Mouse (Mus musculus): ENCODE data around the gene Fbxw5. TPM values are rescaled to one million over a fixed set of nuclear protein-coding genes. Genes with fewer than 3 reads are reported as not detected.

Fbxw5 gene
- polyA plus RNA-seq, 1 experiment from 2014 or later: 85.5 TPM

DNA sequence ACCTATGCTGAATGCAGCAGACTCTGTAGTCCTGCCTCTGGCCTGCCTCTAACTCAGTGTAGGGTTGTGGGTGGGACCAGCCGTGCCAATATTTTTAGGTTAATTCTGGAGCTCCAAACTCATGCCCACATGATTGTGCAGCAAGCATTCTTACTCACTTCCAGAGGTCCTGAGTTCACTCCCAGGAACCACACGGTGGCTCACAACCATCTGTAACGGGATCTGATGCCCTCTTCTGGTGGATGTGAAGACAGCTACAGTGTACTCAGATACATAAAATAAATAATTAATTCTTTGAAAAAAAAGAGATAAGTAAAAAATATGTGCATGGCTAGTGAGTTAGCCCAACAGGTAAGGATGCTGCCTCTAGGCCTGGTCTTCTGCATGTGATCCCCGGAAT is 4.1 kb upstream of the Fbxw5 start:
- no peak for DNase-seq (ENCODE audit: low read depth, low spot score)
- ChIA-PET POLR2A (interaction anchor here (1.2 kb wide), 1 partner anchor 79 kb away, joined by 3 read pairs; the partner anchor contains the start of genes Mamdc4 and Phpt1), CTCF (interaction anchor here (0.7 to 2.8 kb wide), 14 partner anchors 12 to 86 kb away, joined by 3 to 11 read pairs (median 4); partner anchors contain the start of gene Fut7)
- in situ Hi-C loops (cut with MboI; ENCODE audit: low pct_unique_long_range_greater_than_20kb): no loop called here
- no peak for ATAC-seq
- TF ChIP-seq CTCF (IDR thresholded peaks at IDR 0.05): no peak
- H3K27me3 ChIP-seq: no peaks in the 10 kb centered on the region

DNA sequence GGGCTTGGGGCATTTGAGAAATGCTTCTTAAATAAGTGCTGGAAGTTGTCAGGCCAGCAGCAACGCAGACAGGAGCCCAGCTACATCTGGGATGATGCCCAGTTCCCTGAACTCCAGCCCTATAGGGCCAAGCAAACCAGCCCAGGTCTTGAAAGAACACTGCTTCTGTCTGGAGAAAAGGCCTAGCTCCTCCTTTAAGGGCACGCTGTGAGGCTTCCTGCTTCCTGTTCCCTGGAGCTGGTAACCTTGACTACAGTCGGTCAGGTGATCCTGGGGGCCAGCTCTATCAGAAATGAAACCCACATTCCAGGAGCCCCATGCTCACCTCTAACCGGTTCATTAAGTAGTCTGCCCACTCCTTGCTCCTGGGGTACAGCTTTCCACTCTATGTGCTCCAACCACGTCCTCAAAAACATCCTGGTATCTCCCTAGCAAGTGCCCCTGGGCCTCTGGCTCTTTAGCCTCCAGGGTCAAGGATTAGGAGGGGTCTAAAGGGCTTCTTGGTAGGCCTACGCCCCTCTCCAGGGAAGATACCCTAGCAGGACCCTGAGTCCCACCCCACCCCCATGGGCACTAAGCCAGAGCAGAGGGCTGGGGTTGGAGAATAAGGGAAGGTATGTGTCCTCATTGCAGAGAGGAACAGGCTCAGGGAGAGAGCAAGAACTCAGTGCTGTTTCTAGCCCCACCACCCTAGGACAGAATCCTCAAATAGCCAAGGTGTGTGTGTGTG is 2.5 kb upstream of the Fbxw5 start:
- POLR2A ChIA-PET: interaction anchor here (0.6 to 1.5 kb wide), 3 partner anchors 11 to 43 kb away, joined by 3 to 4 read pairs (median 3); no protein-coding TSS in a partner anchor

GRCm38 (mm10) chr2:25498622-25499478 is 1.7 kb upstream of the Fbxw5 start:
- DNase-seq (ENCODE audit: low read depth, low spot score): no peak
- in situ Hi-C loops (cut with MboI; ENCODE audit: low pct_unique_long_range_greater_than_20kb): no loop called here
- no peak for ATAC-seq
- no peak for TF ChIP-seq CTCF (IDR thresholded peaks at IDR 0.05)
- POLR2A ChIA-PET: interaction anchor here (0.6 to 1.5 kb wide), 2 partner anchors 11 to 42 kb away, joined by 3 to 4 read pairs; no protein-coding TSS in a partner anchor
- CTCF ChIA-PET: interaction anchor here (1.1 to 2.8 kb wide), 6 partner anchors 15 to 77 kb away, joined by 4 to 11 read pairs (median 4); partner anchors contain the start of gene Fut7
- no peaks in the 10 kb centered on the region for H3K27me3 ChIP-seq

More for the DNA sequence above, 2.5 kb upstream of the Fbxw5 start:
- CTCF ChIA-PET: interaction anchor here (1.3 to 2.8 kb wide), 8 partner anchors 14 to 83 kb away, joined by 4 to 11 read pairs (median 4); partner anchors contain the start of genes Ajm1 and Fut7
- in situ Hi-C loops (cut with MboI; ENCODE audit: low pct_unique_long_range_greater_than_20kb): no loop called here
- no peaks in the 10 kb centered on the region for H3K27me3 ChIP-seq
- TF ChIP-seq CTCF (IDR thresholded peaks at IDR 0.05): no peak
- ATAC-seq (no peak), DNase-seq (ENCODE audit: low read depth, low spot score) (no peak)

GRCm38 (mm10) chr2:25500071-25500575 is 427 bp upstream of the Fbxw5 start:
- DNase-seq (ENCODE audit: low read depth, low spot score) (no peak), ATAC-seq (no peak)
- TF ChIP-seq CTCF (IDR thresholded peaks at IDR 0.05): no peak
- no peaks in the 10 kb centered on the region for H3K27me3 ChIP-seq
- ChIA-PET POLR2A (interaction anchor here (0.6 to 2.7 kb wide), 2 partner anchors 40 to 48 kb away, joined by 3 to 9 read pairs; no protein-coding TSS in a partner anchor), CTCF (interaction anchor here (1.1 to 2.0 kb wide), 2 partner anchors 50 to 79 kb away, joined by 4 to 5 read pairs; no protein-coding TSS in a partner anchor)
- in situ Hi-C loops (cut with MboI; ENCODE audit: low pct_unique_long_range_greater_than_20kb): no loop called here

DNA sequence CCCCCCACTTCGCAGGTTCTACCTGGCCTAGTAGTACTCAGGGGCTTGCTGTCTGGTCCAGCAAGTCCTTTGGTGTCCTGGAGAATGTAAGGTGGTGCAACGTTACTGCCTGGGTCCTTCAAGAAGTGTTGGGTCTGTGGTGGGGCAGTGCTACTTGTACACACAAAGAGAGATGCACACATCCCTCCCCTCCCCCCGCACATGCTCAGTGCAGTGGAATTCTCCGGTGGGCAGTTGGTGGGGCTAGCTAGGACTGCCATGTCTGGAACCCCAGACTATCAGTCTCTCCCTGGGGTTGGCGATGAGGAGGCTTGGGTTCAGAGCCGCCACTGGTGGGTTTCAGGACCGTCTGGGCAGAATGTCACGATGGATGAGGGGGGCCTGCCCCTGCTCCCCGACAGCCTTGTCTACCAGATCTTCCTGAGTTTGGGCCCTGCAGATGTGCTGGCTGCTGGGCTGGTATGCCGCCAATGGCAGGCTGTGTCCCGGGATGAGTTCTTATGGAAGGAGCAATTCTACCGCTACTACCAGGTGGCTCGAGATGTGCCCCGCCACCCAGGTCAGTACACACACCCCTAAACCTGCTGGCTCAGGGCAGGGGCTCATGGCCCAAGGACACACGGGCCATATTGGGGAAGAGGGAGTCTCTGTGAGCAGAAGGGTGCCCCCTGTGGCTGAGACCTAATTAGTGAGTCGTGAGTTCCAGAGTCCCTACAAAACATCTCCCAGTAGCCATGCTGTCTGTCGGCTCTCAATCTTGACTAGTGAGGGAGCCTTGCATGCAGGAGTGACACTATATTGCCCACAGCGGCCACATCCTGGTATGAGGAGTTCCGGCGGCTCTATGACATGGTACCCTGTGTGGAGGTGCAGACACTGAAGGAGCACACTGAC is 1.3 kb downstream of the Fbxw5 start, which contains the start of gene C8g:
Gene C8g, minus strand, starts transcription at position 127 of the 894 bp plus-strand sequence.
- no peak for TF ChIP-seq CTCF (IDR thresholded peaks at IDR 0.05)
- ChIA-PET CTCF (interaction anchor here (1.3 kb wide), 1 partner anchor 22 kb away, joined by 3 read pairs; no protein-coding TSS in a partner anchor), POLR2A (interaction anchor here (2.7 kb wide), 1 partner anchor 46 kb away, joined by 9 read pairs; no protein-coding TSS in a partner anchor)
- in situ Hi-C loops (cut with MboI; ENCODE audit: low pct_unique_long_range_greater_than_20kb): no loop called here
- ATAC-seq: no peak
- no peaks in the 10 kb centered on the region for H3K27me3 ChIP-seq
- DNase-seq (ENCODE audit: low read depth, low spot score): no peak

DNA sequence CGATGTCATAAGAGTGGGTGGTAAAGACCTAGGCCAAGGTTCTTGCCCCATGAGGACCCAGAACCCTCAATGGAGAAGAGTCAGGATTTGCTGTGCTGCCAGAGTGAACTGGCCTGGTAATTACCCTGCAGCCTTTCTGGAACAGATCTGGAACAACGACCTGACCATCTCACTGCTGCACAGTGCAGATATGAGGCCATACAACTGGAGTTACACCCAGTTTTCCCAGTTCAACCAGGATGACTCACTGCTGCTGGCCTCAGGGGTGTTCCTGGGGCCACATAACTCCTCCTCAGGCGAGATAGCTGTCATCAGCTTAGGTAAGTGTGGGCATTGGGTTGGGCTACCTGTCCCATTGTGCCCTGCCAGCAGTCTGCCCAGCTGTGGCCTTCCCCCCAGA is 2.2 kb downstream of the Fbxw5 start:
- DNase-seq (ENCODE audit: low read depth, low spot score) (no peak), ATAC-seq (no peak)
- CTCF ChIA-PET: interaction anchor here (1.3 kb wide), 1 partner anchor 23 kb away, joined by 3 read pairs; no protein-coding TSS in a partner anchor
- POLR2A ChIA-PET: interaction anchor here (2.7 kb wide), 1 partner anchor 45 kb away, joined by 9 read pairs; no protein-coding TSS in a partner anchor
- in situ Hi-C loops (cut with MboI; ENCODE audit: low pct_unique_long_range_greater_than_20kb): no loop called here
- TF ChIP-seq CTCF (IDR thresholded peaks at IDR 0.05): no peak
- H3K27me3 ChIP-seq: no peaks in the 10 kb centered on the region

- DNase-seq (ENCODE audit: low read depth, low spot score) (no peak), ATAC-seq (no peak)
- no peak for TF ChIP-seq CTCF (IDR thresholded peaks at IDR 0.05)
- POLR2A ChIA-PET: interaction anchor here (0.7 to 1.0 kb wide), 2 partner anchors 43 to 44 kb away, joined by 3 read pairs; no protein-coding TSS in a partner anchor
- in situ Hi-C loops (cut with MboI; ENCODE audit: low pct_unique_long_range_greater_than_20kb): no loop called here
- no peaks in the 10 kb centered on the region for H3K27me3 ChIP-seq
- CTCF ChIA-PET: no interaction called here
These were observed 4.0 kb downstream of the Fbxw5 start for GRCm38 (mm10) chr2:25504538-25504937.

- CTCF ChIA-PET: no interaction called here
- POLR2A ChIA-PET: interaction anchor here (1.0 kb wide), 1 partner anchor 44 kb away, joined by 3 read pairs; no protein-coding TSS in a partner anchor
- DNase-seq (ENCODE audit: low read depth, low spot score) (no peak), ATAC-seq (no peak)
- no peaks in the 10 kb centered on the region for H3K27me3 ChIP-seq
- in situ Hi-C loops (cut with MboI; ENCODE audit: low pct_unique_long_range_greater_than_20kb): no loop called here
- no peak for TF ChIP-seq CTCF (IDR thresholded peaks at IDR 0.05)
These were observed 4.5 kb downstream of the Fbxw5 start for GRCm38 (mm10) chr2:25505000-25505399.

GRCm38 (mm10) chr2:25505860-25506259 is 5.3 kb downstream of the Fbxw5 start:
- H3K27me3 ChIP-seq: no peaks in the 10 kb centered on the region
- no peak for TF ChIP-seq CTCF (IDR thresholded peaks at IDR 0.05)
- CTCF ChIA-PET: no interaction called here
- POLR2A ChIA-PET: no interaction called here
- ATAC-seq (no peak), DNase-seq (ENCODE audit: low read depth, low spot score) (no peak)
- in situ Hi-C loops (cut with MboI; ENCODE audit: low pct_unique_long_range_greater_than_20kb): no loop called here

All from Patski (cell line).